Mouse (Mus musculus) kidney, postnatal 25 days (tissue): Measurements from ENCODE around the gene Gse1.

Experiments
- DNase-seq, 2 experiments: peaks; one replicate each; pipeline ENCODE4 v3.0.0; 2021; ENCODE audit warnings: mixed read lengths in 2 of 2

The Gse1 gene

GRCm38 (mm10) chr8:120300601-120301141 lies 72.4 kb downstream of the Gse1 start:
- peak; percentile 67 to 72 for DNase-seq

GRCm38 (mm10) chr8:120302941-120303675 lies 74.9 kb downstream of the Gse1 start:
- DNase-seq = no peak

GRCm38 (mm10) chr8:120304097-120304496 lies 75.8 kb downstream of the Gse1 start:
- no peak for DNase-seq

- no peak for DNase-seq
These were observed 77.6 kb downstream of the Gse1 start for GRCm38 (mm10) chr8:120305800-120306385.

GRCm38 (mm10) chr8:120307103-120307502 lies 78.8 kb downstream of the Gse1 start:
- no peak for DNase-seq

- no peak for DNase-seq
These were observed 79.3 kb downstream of the Gse1 start for GRCm38 (mm10) chr8:120307528-120307927.

- no peak for DNase-seq
These were observed 79.9 kb downstream of the Gse1 start for GRCm38 (mm10) chr8:120308131-120308530.

GRCm38 (mm10) chr8:120308553-120308952 lies 80.3 kb downstream of the Gse1 start:
- DNase-seq = no peak

- no peak for DNase-seq
These were observed 81.1 kb downstream of the Gse1 start for GRCm38 (mm10) chr8:120309326-120309725.

GRCm38 (mm10) chr8:120310063-120310462 lies 81.8 kb downstream of the Gse1 start:
- no peak for DNase-seq

- no peak for DNase-seq
These were observed 84.2 kb downstream of the Gse1 start for GRCm38 (mm10) chr8:120312452-120312851.

- no peak for DNase-seq
These were observed 85.4 kb downstream of the Gse1 start for GRCm38 (mm10) chr8:120313674-120314073.

GRCm38 (mm10) chr8:120314932-120315331 lies 86.7 kb downstream of the Gse1 start:
- no peak for DNase-seq

- peak in 1 of 2 experiments; percentile 62 for DNase-seq
These were observed 87.4 kb downstream of the Gse1 start for GRCm38 (mm10) chr8:120315644-120316043.

- DNase-seq = no peak
These were observed 88.5 kb downstream of the Gse1 start for GRCm38 (mm10) chr8:120316707-120317106.

GRCm38 (mm10) chr8:120317118-120317824 lies 89.0 kb downstream of the Gse1 start:
- no peak for DNase-seq

GRCm38 (mm10) chr8:120318476-120318991 lies 90.3 kb downstream of the Gse1 start:
- DNase-seq = no peak

GRCm38 (mm10) chr8:120319449-120319848 lies 91.2 kb downstream of the Gse1 start:
- peak; percentile 75 to 76 for DNase-seq

GRCm38 (mm10) chr8:120320146-120320545 lies 91.9 kb downstream of the Gse1 start:
- DNase-seq = no peak

GRCm38 (mm10) chr8:120321724-120322123 lies 93.5 kb downstream of the Gse1 start:
- peak in 1 of 2 experiments; percentile 39 for DNase-seq

GRCm38 (mm10) chr8:120322956-120323448 lies 94.7 kb downstream of the Gse1 start:
- DNase-seq = peak; percentile 63 to 87

GRCm38 (mm10) chr8:120324555-120324954 lies 96.3 kb downstream of the Gse1 start:
- peak; percentile 56 to 83 for DNase-seq

- DNase-seq = no peak
These were observed 97.0 kb downstream of the Gse1 start for GRCm38 (mm10) chr8:120325172-120325767.
